Mouse (Mus musculus): ENCODE results near the gene Ncf2. TPM values are rescaled to one million over a fixed set of nuclear protein-coding genes. Genes with fewer than 3 reads are reported as not detected.
"Not testable (repeated sequence)": the region's sequence is repeated elsewhere in the genome, so short reads cannot be mapped to it uniquely, and the experiment has no call there.

Ncf2 gene
- total RNA-seq (2021) = 1 to 10 TPM; 2.9 to 3.1 TPM
- long read RNA-seq, experiment 1, partial matches to known transcripts = 1 of 9 reads
- long read RNA-seq, experiment 1, other reads (novel, unspliced or antisense) = 7 of 9 reads
- long read RNA-seq, experiment 2, partial matches to known transcripts = 0 of 13 reads
- long read RNA-seq, experiment 2, other reads (novel, unspliced or antisense) = 11 of 13 reads

DNA sequence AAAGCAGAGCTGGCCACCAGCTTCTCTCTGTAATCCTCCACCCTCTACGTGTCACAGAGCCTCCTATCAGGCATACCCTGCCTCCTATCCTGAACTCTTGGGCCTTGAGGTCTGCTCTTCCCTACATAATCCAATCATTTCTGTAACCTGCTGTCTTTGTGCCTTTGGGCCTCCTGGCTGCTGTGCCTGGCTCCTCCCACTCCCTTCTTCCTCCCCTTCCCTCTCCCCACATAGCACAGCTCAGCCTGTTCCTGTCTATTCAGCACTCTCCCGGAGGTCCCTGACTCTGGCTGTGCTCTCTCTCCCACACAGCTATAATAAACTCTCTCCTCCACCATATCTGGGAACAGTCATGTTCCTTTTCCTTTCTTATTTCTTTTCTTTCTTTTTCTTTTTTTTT lies at the start of gene Ncf2:
Ncf2 (plus strand) TSS at position 298 of the 400 bp plus-strand sequence.
- DNase-seq (ENCODE audit: low spot score in 2 of 2) = no peak

DNA sequence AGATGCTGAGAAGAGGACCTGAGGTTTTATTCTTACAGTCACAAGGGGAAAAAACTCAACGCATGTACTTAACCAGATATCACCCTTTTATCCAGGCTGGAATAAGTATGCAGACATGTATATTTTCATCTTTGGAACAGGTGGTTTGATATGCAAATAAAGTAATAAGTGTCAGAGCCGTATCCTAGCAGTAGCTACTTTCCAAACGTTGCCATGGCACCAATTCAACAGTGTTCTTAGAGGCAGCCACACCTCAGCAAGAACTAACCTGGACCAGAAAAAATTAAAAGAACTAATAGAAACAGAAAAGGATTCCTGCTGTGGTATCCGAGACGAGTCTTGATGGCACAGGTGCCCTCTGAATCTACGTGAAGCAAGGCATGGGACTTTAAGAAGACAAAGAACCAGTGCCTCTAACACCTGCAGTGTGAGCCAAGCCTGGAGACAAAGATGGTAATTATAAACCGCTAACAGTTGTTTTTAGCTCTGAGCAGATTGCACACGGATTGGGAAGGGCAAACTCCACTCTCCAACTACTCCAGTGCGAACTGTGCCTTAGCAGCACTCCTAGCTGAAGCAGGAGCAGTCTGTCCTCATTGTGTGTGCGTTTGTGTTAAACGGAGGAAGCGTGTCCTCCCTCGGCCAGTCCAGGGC lies 49.6 kb upstream of the Ncf2 start, which contains the start of gene Apobec4:
Apobec4 (plus strand) TSS at position 240 of the 654 bp plus-strand sequence.
- DNase-seq (ENCODE audit: low spot score in 2 of 2) = peak; percentile 39 to 61

DNA sequence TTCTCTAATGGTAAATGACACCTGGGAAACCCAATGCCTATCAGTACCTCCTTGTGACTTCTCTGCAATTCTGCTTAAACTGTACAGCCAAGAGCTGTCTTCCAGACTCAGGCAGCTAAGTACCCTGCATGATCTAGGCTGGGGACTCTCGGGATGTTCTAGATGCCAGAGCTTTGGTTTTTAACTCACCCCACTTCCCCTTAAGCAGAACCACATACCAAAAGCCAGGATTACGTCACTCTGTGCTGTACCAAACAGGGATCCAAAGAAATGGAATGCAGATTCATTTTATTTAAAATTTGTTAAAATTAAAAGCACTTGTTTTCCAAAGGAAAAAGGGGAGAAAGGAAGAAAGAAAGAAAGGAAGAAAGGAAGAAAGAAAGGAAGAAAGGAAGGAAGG lies 38.2 kb upstream of the Ncf2 start:
- DNase-seq (ENCODE audit: low spot score in 2 of 2) = no peak

DNA sequence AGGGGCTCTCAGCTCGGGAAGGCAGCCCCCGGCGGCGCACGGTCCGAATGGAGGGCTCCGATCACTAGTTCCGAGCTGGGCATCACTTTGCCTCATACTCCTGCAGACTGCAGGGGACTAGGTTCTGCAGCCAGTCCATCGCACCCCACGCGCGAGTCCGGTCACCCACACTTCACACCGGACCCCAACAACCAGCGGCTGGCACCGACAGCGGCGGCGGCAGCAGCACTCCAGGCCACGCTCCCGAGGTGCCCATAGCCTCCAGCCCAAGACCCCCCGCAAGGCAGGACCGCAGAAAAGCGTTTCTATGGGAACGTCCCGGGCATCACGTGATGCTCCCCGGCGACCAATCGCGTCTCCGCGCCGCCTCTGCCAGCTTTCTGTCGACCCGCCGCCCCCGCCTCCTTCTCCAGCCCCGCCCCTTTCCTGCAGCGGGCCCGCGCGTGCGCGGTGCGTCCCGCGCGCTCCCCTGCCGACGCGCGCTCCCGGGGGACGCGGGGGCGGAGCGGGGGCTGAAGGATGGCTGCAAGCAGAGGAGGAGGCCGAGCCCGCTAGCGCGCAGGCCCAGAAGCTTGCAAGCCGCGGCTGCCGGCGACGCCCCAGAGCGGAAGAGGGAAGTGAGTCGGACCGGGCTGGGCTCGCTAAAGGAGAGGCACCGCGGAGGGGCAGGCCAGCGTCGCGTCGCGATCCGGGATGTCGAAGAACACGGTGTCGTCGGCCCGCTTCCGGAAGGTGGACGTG lies 33.8 kb upstream of the Ncf2 start, which contains the start of the genes Rgl1 and Arpc5:
Rgl1 (minus strand) TSS at position 320 of the 741 bp plus-strand sequence.
Arpc5 (plus strand) TSS at position 511 of the 741 bp plus-strand sequence.
- DNase-seq (ENCODE audit: low spot score in 2 of 2) = peak; percentile 93 to 97

DNA sequence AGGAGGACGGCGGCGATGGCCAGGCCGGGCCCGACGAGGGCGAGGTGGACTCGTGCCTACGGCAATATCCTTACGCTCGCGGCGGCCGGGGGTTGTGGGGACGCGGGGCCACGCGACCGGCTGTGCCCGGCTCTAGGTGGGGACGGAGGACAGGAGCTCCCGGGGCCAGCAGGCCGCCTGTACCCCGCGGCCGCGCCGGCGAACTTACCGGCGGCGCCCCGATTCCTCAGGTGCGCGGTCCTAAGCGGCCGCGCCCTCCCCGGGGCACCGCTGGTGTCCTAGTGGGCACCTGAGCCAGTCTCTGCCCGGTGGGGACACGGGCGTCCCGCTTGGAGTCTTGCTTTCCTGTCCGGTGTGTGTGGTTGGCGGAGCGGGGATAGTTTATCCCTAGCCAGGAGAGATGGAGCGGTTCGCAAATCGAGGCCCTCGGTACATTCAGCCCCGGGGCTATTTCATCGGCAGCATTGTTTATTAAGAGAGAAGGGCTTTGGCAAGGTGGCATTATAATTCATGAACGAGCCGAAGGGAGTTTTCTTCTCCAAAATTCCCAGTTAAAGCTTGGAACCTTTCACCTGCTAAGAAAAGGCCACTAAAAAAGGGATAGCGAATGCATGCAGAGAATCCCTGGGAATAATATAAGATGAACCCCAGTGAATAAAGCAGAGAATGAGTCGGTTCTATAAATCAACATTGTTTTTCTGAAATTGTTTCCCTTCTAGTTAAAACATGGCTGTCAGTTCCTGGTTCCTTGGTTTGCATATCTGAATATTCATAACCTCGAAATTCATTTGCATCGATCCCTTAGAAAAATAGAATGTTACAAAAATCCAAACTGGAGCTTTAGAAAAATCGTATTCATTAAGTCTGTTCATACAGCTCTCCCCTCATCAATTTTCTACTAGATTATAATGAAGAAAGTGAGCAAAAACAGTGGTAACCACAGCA lies 32.9 kb upstream of the Ncf2 start:
- DNase-seq (ENCODE audit: low spot score in 2 of 2) = peak in 1 of 2 experiments; percentile 26

DNA sequence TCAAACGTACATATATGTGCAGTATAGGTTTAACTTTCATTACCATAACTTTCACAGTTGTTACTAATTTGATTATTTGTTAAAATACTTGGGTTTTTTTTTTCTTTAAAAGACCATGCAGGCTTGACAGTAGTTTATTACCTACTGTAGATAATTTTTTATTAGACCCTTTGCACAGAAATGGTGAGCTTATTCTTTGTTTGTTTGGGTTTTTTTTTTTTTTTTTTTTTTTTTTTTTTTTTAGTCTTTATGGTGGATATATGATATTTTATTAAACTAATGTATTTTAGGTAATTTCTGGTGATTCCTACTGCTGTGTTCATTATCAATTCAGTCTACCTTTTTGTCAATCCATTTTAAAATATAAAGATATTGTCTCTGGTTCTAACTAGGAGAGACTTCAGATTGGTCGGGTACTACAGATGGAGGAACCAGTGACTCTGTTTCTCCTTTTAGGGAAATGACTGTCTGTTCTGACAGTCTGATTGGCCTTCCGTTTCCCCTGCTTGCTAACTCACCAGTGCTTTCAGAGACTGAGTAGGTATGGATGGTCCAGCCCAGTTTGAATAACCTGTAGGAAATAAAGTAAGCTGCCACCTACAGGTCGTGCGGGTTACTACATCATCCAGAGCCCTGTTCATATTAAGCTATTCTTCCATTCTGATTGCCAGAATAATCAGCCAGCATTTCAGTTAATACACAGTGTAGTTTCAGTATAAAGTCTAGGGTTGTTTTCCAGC lies 32.1 kb upstream of the Ncf2 start:
- DNase-seq (ENCODE audit: low spot score in 2 of 2) = peak; percentile 90 to 93

DNA sequence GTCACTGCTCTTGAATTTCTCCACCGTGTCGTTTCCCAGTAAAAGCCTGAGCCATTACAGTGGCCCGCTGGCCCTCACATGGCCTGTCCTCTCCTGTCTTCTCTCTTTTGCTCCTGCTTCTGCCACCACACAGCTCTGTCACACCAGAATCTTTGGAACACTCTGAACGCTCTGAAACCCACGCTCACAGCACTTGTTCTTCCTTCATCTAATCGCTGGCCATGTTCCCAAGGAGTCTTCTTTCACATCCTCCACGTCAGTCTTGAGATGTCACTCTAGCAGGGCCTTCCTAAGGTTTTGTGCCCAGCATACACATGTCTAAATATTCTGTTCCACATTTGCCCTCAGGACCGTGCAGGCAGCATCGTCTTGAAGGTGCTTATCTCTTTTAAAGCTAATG lies 29.0 kb upstream of the Ncf2 start:
- DNase-seq (ENCODE audit: low spot score in 2 of 2) = peak in 1 of 2 experiments; percentile 46

DNA sequence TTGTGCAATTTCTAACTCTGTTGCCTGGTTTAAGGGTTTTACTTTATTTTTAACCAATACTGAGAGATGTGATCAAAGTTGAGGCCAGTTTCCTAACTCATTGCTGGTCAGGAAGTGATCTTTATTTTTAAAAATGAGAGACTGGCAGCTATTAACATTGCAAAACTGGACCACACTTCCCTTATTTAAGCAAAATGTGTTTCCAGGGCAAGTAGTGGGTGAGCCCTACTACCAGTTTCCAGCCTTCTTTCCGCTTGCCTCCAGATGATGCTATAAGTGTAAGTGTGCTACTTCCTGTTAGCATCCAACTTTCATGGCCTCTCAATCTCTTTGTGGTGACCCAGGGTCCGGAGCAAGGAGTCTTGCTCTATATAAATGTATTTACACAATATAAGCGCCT lies 25.4 kb upstream of the Ncf2 start:
- not testable (repeated sequence) for DNase-seq (ENCODE audit: low spot score in 2 of 2)

DNA sequence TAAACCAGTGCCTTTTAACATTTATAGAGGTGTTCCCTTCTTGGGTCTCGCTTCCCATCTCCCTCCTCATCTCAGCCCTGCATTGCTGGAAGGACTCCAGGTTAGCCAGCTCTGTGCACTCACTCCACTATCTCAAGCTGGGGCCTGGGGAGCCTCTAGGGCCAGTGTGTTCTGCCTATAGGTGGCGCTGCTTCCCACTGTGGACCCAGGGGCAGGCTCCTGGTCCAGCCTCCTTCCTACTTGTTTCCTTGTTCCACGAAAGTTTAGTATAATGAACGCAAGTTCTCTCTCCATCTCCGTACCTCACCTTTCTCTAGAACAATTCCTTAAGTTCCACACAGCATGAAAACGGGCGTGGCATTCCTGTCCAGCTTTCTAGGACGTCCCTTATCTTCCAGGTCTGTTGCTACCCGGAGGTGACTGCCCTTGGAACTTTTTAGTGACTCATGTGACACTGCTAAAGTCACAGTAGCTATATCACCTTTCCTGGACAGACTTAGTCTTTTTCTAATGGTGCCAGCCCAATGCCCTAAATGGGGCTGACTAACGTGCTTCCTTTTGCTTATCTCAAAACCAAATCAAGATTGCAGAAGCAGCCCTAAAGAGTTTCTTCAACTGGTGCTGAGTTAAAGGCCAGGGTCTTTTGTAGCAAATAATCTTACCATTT lies 20.8 kb upstream of the Ncf2 start:
- DNase-seq (ENCODE audit: low spot score in 2 of 2) = peak; percentile 57 to 63

DNA sequence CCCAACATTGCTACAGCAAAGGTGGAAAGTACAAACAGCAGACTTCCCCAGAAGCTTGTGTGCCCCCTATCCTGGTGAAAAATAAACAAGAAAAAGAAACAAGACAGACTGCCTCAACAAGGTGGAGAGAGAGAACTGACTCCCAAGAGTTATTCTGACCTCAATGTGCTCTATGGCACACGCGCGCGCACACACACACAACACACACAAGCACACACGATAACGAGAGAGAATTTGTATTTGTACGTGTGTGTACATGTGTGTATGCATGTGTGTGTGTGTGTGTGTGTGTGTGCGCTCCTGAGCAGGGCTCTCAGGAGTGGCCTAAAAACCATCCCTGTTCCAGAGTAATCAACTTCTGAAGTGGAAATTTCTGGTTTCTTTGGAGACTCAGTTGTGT lies 15.4 kb upstream of the Ncf2 start:
- no peak for DNase-seq (ENCODE audit: low spot score in 2 of 2)

DNA sequence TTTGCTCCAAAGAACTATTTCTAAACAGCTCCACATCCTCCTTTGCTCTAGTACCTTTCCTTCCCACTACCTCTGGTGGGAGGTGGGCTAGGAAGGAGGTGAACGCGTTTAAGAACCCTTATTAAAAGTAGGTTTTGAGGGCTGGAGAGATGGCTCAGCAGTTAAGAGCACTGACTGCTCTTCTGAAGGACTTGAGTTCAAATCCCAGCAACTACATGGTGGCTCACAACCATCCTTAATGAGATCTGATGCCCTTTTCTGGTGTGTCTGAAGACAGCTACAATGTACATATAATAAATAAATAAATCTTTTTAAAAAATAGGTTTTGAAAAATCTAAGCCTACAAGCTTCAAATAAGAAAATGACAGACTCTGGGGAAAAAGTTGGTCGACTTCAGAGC lies 14.5 kb upstream of the Ncf2 start:
- DNase-seq (ENCODE audit: low spot score in 2 of 2) = not testable (repeated sequence)

DNA sequence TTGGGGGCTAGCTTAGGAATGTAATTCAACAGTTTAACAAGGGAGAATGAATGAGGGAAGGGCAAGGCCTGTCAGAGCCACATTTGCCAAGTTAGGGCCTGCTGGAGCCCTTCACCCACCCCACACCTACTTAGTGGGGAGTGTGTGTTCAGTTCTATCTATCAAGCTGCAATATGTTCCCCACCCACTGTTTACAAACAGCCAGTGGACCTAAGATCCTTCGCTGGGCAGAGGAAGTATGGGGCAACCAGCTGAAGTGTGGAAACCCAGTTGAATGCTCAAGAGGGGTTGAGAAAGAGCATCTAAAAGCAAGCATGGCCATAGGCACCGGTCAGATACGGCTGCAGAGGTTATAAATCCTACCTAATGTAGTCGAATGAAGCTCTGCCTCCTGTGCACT lies 13.0 kb upstream of the Ncf2 start:
- DNase-seq (ENCODE audit: low spot score in 2 of 2) = no peak

DNA sequence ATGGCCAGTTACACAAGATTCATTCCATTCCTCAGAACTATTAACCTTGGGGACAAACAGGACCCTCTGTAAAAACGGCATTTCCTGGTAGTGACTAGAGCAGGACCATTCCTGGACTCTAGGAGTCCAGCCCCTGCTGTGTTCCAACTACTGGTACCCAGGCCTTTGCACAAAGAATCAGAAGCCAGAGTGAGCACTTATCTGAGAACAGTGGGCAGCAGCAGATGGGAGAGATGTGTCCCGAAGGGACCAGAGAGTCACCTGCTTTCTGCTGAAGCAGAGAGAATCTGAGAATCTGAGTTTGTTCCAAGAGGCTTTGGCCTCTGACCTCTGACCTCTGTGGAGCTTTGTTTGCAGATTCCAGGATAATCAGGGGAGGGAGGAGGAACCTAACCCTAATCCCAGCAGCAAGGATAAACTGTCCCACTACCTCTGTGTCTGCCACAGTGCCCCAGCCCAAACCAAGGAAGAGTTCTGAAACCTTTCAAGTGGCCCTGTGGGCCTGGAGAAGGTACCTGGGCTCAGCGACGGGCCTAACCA lies 11.8 kb upstream of the Ncf2 start:
- DNase-seq (ENCODE audit: low spot score in 2 of 2) = no peak

DNA sequence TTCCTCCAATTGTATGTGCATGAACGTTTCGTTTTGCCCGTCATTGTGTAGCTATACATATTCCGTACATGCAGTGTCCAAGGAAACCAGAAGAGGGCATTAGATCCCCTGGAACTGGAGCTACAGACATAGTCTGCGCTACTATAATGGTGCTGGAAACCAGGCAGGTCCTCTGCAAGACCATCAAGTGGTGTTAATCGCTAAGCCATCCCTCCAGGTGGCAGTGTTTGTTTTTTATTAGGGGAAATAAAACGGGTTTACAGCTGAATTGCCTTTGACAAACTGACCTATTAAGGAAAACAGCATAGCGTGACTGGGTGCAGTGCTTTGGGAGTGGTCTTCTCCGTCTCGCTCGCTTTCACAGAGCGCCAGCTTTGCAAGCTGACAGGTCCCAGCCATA lies 9.7 kb upstream of the Ncf2 start:
- DNase-seq (ENCODE audit: low spot score in 2 of 2) = no peak

DNA sequence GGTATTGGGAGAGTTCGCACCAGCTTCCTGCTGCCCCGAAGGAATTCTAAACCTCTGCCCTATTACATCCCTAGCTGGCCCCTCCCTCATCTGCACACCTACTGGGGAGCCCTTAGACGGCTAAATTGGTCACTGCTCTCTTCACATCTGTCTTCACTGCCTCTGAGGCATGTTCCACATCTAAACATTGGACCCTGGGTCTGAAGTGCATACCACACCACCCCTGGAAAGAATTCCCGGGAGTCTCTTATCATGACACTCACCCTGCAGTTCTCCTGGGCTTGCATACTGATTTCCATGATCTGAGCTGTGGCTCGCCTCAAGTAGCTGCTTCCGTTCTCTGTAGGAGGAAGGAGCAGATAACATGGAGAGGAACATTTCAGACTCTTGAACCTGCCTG lies 9.2 kb upstream of the Ncf2 start:
- no peak for DNase-seq (ENCODE audit: low spot score in 2 of 2)

DNA sequence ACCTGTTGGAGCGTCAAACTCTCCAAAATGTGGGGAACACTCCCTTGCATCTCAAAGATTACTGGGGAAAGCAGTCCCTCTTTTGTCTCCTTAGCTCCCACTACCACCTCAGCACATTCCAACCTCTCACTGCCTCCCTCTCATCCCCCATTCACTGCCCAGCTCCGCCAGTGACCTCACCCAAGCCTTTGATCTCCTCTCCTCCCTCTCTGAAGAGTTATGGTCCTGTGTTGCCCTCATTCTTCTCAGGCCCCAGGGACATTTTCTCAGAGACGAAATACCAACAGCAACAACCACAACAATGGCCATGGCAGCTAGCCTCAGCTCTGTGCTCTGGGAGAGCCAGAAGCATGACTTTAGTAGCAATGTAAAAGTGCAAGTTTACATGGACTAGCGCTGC lies 8.7 kb upstream of the Ncf2 start:
- no peak for DNase-seq (ENCODE audit: low spot score in 2 of 2)

DNA sequence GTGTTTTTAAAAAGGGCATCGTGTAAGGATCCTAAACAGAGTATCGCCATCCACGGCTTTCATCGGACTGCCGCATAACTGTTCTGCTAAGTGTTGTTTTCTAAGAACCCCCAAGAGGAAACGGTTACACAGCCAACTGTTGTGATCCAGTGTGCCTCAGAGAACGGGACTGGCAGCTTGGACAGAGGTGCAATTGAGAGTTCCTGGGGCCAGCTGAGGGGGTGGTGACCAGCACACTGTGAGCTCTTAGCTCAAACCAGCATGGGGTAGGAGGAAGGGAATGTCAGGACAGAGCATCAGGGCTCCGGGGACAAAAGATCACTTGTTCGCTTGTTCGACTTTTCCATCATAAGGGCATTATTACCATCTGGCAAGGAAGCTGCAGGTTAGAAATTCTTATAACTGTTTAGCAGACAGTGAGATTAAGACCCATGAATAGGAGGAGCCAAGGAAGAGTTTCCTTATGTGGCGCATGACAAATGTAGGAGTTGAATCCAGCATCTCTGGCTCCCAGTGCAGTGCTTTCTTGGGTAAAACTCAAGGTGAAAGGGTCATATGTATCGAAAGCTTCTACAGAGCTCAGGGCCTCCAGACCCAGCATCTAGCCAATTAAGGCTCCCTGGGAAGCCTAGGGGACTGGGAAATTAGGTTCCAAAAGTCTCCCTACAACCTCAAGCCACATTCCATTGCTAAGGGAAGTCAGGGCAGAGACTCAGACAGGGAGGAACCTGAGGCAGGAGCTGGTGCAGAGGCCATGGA lies 7.1 kb upstream of the Ncf2 start:
- peak in 1 of 2 experiments; percentile 65 for DNase-seq (ENCODE audit: low spot score in 2 of 2)

DNA sequence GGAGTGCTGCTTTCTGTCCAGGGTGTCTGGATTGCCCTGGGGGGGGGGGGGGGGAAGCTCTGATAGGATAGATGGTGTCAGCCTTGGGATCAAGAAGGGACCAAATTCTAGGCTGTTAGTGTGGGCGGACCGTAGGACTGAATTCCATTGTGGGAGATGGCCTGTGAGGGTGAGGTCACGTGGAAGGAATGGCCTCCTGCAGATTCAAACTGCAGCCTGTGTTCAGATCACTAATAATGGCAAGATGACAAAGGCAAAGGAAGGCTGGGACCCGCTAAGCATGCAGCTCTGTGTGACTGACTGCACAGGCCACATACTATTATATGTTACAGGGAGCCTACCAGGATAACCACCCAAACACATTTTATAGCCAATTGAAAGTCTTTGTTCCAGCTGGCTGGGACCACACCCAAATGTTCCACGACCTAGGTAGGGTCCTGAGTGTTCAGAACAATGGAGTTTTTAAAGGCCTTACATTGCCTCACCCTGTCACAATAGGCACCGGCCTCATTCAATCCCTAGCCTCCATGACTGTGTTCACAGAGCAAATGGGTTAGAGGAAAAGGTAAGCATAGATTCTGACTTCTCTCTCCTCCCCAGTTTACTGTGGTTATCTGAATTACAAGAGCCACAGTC lies 6.4 kb upstream of the Ncf2 start:
- no peak for DNase-seq (ENCODE audit: low spot score in 2 of 2)
